Mouse (Mus musculus) ES-Bruce4 (cell line): Measurements from ENCODE around the gene Ugt1a6b.
"Not testable (repeated sequence)": the region's sequence is repeated elsewhere in the genome, so short reads cannot be mapped to it uniquely, and the experiment has no call there.

Source experiments
- CTCF ChIP-seq: IDR thresholded peaks from one replicate; pipeline ENCODE4 v1.8.1; 2011; ENCODE audit warnings: low read depth, low read length
- EP300 ChIP-seq: IDR thresholded peaks from 2 replicates; pipeline ENCODE4 v1.6.1; 2011; ENCODE audit warnings: low read depth, low read length; ENCODE audit not compliant: insufficient read depth
- POLR2A ChIP-seq: IDR thresholded peaks from one replicate; pipeline ENCODE4 v1.8.1; 2011; ENCODE audit warnings: low read length; ENCODE audit not compliant: insufficient read depth

DNA sequence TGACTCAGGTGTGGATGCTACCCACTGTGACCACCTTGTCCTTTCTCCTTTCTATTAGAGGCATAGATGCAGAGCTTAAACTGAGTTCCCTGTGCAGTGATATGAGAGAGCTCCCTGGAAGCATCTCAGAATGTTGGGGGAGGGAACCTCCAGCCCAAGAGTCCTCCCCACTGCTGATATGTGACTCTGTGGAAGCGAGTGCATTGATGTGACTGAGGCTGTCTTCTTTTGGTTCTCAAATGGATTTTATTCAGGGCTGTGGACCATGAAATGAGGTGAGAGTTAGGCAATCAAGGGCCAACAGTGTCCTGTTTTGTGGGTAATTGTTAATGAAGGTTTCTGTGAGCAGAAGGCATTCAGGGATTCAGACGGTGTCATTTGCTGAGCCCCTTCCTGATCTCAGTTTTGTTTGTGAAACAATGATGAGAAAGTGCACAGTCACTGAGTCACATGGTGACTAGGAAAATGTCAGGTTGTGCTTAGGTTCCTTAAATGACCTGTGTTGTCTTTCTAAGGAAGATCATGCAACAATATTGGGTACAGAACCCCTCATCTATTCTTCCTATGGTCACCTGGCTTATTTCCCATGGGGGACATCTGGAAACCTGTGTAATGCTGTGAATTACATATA is 36.5 kb upstream of the Ugt1a6b start:
- not testable (repeated sequence) for TF ChIP-seq CTCF, POLR2A, EP300
